Mouse (Mus musculus) bone marrow, adult 2 months (tissue): ENCODE measurements around the gene Usp6nl.

Experiments used
- CTCF ChIP-seq: fragments of 200-500 bp; IDR thresholded peaks from 2 replicates; pipeline ENCODE4 v1.5.1; 2011; ENCODE audit warnings: low read length, control low read depth; ENCODE audit not compliant: control insufficient read depth, insufficient read depth
- POLR2A ChIP-seq: fragments of 200-500 bp; IDR thresholded peaks from 2 replicates; pipeline ENCODE4 v1.6.1; 2011; ENCODE audit warnings: low read depth, mild to moderate bottlenecking, control low read depth, low read length, borderline replicate concordance; ENCODE audit not compliant: control insufficient read depth

DNA sequence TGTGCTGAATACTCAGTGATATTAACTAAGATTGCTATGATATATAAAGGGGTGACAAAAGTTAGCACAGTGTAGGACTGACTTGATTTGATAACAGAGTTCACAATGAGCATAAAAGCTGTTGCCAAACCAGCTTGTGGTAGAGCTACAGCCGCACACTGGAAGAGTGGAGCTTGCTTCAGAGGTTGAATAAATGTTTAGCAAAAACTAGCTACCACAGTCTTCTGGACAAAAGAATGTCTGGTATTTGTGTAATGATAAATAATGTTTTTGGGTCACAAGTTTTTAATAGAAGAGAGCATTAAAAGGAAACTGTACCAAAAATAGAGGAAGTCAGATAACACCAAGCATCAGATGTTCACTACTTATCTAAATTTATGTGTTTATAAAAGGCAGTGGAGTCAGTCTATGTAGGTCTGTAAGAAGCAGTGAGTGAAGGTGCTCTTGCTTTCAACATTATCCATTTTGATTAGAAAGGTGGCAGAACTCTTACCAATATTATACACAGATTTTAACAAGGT, 74.2 kb downstream of the Usp6nl start:
- TF ChIP-seq CTCF (no peak), POLR2A (no peak)
